Mouse (Mus musculus): ENCODE results near the gene Sec61g. TPM values are rescaled to one million over a fixed set of nuclear protein-coding genes. Genes with fewer than 3 reads are reported as not detected.
"Not testable (repeated sequence)": the region's sequence is repeated elsewhere in the genome, so short reads cannot be mapped to it uniquely, and the experiment has no call there.

The Sec61g gene
- polyA plus RNA-seq, 1 experiment from 2014 or later, result 33.2 TPM

DNA sequence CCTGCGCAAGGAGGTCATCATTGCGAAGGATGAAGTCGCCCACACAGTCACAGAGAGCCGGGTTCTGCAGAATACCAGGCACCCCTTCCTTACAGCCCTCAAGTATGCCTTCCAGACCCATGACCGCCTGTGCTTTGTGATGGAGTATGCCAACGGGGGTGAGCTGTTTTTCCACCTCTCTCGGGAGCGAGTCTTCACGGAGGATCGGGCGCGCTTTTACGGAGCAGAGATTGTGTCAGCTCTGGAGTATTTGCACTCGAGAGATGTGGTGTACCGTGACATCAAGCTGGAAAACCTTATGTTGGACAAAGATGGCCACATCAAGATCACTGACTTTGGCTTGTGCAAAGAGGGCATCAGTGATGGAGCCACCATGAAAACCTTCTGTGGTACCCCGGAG is 6.8 kb upstream of the Sec61g start:
- H3K4me3 ChIP-seq; H3K36me3 ChIP-seq; H3K4me1 ChIP-seq; H3K9me3 ChIP-seq; H3K4me2 ChIP-seq (replicated peaks); ATAC-seq (ENCODE audit: low FRiP score, low read depth); H3K9ac ChIP-seq; H3K27ac ChIP-seq; H3K27me3 ChIP-seq (replicated peaks): not testable (repeated sequence)
- WGBS, result 95% methylated on average over 16 of the region's 16 CpGs

DNA sequence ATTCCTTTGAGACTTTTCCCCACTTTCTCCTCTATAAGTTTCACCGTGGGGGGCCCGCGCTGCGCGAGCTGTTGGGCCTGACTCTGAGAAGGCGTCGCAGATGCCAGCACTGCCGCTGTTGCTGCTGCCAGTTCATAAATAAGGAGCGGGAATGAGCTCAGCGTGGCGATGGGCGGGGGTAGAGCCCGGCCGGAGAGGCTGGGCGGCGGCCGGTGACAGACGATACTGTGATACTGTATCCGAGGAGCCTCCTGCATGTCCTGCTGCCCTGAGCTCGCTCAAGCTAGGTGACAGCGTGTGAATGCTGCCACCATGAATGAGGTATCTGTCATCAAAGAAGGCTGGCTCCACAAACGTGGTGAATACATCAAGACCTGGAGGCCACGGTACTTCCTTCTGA is 5.9 kb upstream of the Sec61g start:
- H3K9ac ChIP-seq; H3K36me3 ChIP-seq; H3K4me3 ChIP-seq; ATAC-seq (ENCODE audit: low FRiP score, low read depth); H3K9me3 ChIP-seq; H3K27me3 ChIP-seq (replicated peaks); H3K4me1 ChIP-seq; H3K4me2 ChIP-seq (replicated peaks); H3K27ac ChIP-seq: not testable (repeated sequence)
- 68% methylated on average over 23 of the region's 23 CpGs for WGBS

DNA sequence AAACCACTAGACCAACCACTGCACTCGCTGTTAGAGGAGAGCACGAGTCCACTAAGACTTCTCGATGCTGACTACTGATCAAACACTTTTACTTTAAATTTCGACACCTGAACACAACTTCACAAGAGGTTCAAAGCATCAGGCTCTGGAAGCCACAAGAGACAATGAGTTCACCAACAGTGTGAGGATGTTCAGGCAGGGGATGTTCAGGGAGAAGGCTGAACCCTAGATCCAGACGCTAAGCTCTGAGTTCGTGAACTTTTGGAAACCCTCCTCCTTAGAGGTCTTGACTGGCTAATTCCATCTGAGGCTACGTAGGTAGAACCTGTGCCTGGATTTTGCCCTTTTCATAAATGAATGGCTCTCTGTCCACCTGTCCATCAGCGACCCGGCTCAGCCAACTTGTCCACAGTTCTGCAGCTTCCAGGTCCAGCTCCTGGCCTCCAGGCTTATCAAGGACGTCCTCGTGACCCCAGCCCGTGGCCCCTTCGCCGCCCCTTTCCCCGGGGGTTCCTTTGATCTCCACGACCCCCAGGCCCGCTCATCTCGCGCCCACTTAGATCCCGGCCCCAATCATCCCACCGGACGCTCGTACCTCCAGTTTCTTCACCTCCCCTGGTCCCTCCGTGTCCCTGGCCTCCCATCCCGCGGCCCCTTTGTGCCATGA is 766 bp downstream of the Sec61g start:
- 5% methylated on average over 26 of the region's 26 CpGs for WGBS
- H3K4me3 ChIP-seq, result peak overlapping the region; percentile 94
- H3K36me3 ChIP-seq, result peaks cover 29% of the 10 kb centered on the region
- no peaks in the 10 kb centered on the region for H3K9me3 ChIP-seq
- peak; percentile 73 for ATAC-seq (ENCODE audit: low FRiP score, low read depth)
- peak overlapping the region; percentile 67; the same call in 1 of the 2 replicates for H3K27ac ChIP-seq
- H3K27me3 ChIP-seq (replicated peaks), result no peaks in the 10 kb centered on the region
- H3K9ac ChIP-seq, result peak overlapping the region; percentile 94
- peak overlapping the region; percentile 86 for H3K4me2 ChIP-seq (replicated peaks)
- peaks cover 6% of the 10 kb centered on the region for H3K4me1 ChIP-seq

DNA sequence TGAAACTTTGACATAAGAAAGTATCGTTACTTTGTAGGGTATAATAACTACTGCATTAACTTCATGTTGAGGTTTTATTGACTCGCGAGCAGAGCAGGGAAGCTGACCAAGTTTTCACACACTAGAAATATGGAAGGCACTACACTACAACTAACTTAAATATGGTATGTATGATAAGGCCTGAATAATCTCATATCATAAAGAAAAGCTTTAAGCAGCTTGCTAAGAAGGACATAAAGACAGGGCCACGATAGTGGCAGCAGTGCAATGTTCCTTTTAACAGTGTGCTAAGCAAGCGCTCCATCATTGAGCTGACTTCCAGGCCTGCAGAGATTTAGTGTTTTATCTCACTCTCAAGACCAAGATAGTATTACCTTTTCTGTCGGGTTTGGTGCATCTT is 2.3 kb downstream of the Sec61g start:
- ATAC-seq (ENCODE audit: low FRiP score, low read depth), result no peak
- WGBS, result 96% methylated on average over 6 of the region's 6 CpGs
- Histone ChIP-seq H3K4me2 (replicated peaks) (no peak overlapping the region), H3K9ac (no peak overlapping the region), H3K36me3 (peaks cover 32% of the 10 kb centered on the region), H3K27ac (no peak overlapping the region), H3K4me3 (no peak overlapping the region), H3K4me1 (peaks cover 6% of the 10 kb centered on the region), H3K27me3 (replicated peaks) (no peaks in the 10 kb centered on the region), H3K9me3 (no peaks in the 10 kb centered on the region)

DNA sequence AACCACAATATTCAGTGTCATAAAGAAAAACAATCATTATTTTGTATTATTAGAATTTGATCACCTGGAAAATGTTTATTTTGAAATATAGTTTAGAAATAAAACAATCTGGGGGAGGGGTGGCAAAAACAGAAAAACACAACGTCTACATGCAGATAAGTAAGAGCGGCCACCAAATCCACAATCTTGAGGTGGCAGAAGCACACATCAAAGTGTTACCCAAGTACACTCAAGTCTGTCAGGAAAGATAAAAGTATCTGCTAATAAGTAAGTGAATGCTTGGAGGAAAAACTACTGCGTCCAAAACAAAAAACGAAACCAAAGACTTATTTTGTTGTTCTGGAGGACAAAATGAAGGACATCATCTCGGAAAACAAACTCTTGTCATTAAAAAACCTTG is 5.1 kb downstream of the Sec61g start:
- 94% methylated on average over 5 of the region's 5 CpGs for WGBS
- no peak for ATAC-seq (ENCODE audit: low FRiP score, low read depth)
- H3K27ac ChIP-seq, result no peak overlapping the region
- H3K4me3 ChIP-seq, result no peak overlapping the region
- no peak overlapping the region for H3K9ac ChIP-seq
- peaks cover 45% of the 10 kb centered on the region for H3K36me3 ChIP-seq
- H3K9me3 ChIP-seq, result no peaks in the 10 kb centered on the region
- H3K4me2 ChIP-seq (replicated peaks), result no peak overlapping the region
- H3K27me3 ChIP-seq (replicated peaks), result no peaks in the 10 kb centered on the region
- peaks cover 6% of the 10 kb centered on the region for H3K4me1 ChIP-seq

DNA sequence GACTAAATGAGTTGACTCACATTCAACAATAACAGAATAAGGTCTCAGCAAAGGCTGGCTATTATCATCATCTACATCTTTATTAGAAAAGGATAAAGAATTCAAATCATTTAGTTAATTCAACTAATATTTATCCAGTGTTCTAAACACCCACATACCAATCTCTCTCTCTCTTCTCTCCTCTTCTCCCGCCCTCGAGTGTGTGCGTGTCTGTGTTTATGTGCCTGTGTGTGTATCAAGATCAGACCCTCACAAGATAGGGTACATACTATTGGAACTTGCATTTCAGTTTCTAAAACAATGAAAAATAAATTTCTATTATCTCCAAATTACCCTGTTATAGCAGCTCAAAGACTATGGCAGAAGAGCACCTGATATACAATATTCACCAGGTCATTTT is 5.5 kb downstream of the Sec61g start:
- H3K9ac ChIP-seq, result no peak overlapping the region
- no peak overlapping the region for H3K4me3 ChIP-seq
- WGBS, result 93% methylated on average over 3 of the region's 3 CpGs
- peaks cover 45% of the 10 kb centered on the region for H3K36me3 ChIP-seq
- no peaks in the 10 kb centered on the region for H3K9me3 ChIP-seq
- no peak overlapping the region for H3K4me2 ChIP-seq (replicated peaks)
- no peak overlapping the region for H3K27ac ChIP-seq
- H3K27me3 ChIP-seq (replicated peaks), result no peaks in the 10 kb centered on the region
- H3K4me1 ChIP-seq, result peaks cover 6% of the 10 kb centered on the region
- no peak for ATAC-seq (ENCODE audit: low FRiP score, low read depth)

DNA sequence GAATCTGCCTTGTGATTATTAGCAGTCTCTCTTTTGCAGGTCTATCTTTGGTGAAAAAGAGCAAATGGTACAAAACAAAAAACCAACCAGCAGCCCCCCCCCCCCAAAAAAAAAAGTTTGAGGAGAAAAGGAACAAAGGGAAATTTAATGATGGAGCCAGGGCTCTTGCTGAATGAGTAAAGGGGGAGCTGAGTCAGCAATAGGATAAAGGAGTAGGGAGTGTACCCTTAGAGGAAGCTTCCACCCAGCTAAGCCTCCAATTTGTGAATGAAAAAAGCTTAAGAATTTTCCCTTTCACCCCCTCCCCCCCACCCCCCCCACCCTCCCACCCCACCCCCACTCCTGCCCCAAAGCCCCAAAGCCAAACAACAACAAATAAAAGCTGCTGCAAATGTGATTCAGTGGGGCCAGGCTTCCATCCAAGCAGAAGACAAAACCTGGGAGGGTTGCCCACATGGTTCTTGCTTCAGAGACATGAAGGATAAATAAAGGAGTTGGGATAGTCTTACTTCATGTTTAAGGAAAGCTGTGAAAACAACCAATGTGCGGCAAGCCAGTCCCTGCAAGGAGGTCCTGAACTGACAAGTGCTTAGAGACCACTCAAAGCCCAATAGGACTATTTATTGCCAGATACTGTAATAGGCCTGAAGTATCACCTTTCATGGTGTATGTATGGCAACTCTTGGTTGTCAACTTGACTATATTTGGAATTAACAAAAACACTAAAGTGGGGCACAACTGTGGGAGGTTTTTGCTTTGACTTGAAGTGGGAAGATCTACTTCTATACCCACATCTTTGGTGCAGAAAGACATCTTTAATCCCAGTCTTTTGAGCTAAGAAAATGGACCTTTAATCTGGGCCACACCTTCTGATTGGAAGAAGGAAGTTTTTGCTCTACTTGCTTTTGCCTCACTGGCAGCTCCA is 9.3 kb downstream of the Sec61g start:
- H3K9ac ChIP-seq, result no peak overlapping the region
- peaks cover 26% of the 10 kb centered on the region for H3K36me3 ChIP-seq
- H3K4me2 ChIP-seq (replicated peaks), result no peak overlapping the region
- H3K27ac ChIP-seq, result no peak overlapping the region
- no peak overlapping the region for H3K4me3 ChIP-seq
- H3K27me3 ChIP-seq (replicated peaks), result no peaks in the 10 kb centered on the region
- H3K4me1 ChIP-seq, result no peaks in the 10 kb centered on the region
- 62% methylated on average over 1 of the region's 1 CpGs for WGBS
- no peaks in the 10 kb centered on the region for H3K9me3 ChIP-seq
- ATAC-seq (ENCODE audit: low FRiP score, low read depth), result no peak

Other genes with a start within 250 kb of the Sec61g start
- 3.4 and 4.4 TPM in 2 replicates for gene Egfr, start 243.7 kb upstream of the Sec61g start, polyA plus RNA-seq (2016; fragmentation: Nextera tagmentation; extraction: Ambion mirVana)